In the genomic region with DNA sequence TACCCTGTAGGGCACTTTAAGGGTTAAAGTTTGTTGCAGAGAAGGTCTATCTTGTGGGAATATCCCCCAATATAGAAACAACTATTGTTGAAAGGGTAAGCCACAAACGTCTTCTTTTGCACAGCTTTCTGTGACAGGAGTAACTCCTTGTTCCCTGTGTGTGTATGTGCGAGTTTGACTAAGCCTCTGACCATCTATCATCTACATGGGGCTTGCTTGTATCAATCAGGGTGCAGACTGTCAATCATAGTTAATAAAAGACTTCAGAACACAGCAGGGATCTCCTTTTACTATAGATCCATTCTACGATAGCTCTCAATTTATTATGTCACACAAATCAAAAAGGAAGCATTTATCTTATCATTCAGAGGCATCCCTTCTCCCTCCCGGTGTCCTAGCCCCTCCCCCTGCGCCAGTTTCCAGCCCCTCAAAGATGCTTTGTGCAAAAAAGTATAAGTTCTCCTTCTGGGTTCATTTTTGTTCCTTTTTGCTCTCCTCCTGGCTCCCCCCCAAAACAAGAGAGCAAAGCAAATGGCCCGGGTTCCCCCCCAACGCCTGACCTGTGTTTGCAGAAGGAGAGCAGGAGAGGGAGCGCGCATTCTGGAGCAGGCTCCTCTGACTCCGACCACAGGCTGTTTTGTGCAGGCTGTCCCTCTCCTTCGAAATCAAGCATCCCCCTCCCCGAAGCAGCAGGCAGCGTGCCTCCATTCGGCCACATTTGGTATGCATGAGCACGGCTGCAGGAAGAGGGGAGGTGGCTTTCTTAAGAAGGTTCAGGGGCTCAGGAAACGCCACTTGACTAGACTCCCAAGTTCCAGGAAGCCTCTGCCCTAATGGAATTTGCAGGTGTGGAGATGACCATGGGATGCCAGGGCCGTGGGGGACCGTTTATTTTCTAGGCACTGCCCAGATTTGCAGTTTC, we compare ENCODE assay signal across 8 mouse cellular contexts.
DNase-seq lines count a peak whose midpoint lies in the region; ATAC-seq and TF ChIP-seq lines count a peak whose summit lies in the region.

No protein-coding gene starts in this region.

- DNase-seq in kidney, postnatal 0 days (ENCODE audit: low spot score), result peak; percentile 33
- no peak for DNase-seq in kidney, adult 8-10 months
- peak; percentile 27 for DNase-seq in forebrain, embryonic 10.5 days (ENCODE audit: extremely low spot score, low spot score)
- DNase-seq in neural tube, embryonic 11.5 days (ENCODE audit: low spot score), result peak; percentile 40
- DNase-seq in adipocyte (ENCODE audit: low spot score), result no peak

- H3K27ac ChIP-seq in kidney, postnatal 0 days, result no peak overlapping the region
- peak overlapping the region; percentile 51; the same call in 1 of the 2 replicates for H3K27ac ChIP-seq in forebrain, embryonic 10.5 days
- peak overlapping the region; percentile 81 for H3K27ac ChIP-seq in hindbrain, embryonic 15.5 days (replicated peaks)
- H3K27ac ChIP-seq in neural tube, embryonic 11.5 days (ENCODE audit: low read depth, low read length), result no peak overlapping the region

- H3K4me1 ChIP-seq in kidney, postnatal 0 days (replicated peaks; ENCODE audit: insufficient read depth, low read length), result peaks cover 8% of the 10 kb centered on the region; the same call in 1 of the 2 replicates
- peaks cover 32% of the 10 kb centered on the region for H3K4me1 ChIP-seq in forebrain, embryonic 10.5 days
- H3K4me1 ChIP-seq in hindbrain, embryonic 15.5 days (replicated peaks), result peaks cover 28% of the 10 kb centered on the region
- peaks cover 7% of the 10 kb centered on the region; the same call in 1 of the 2 replicates for H3K4me1 ChIP-seq in neural tube, embryonic 11.5 days (ENCODE audit: control insufficient read depth, insufficient read depth, low read length)

- no peak for ATAC-seq in kidney, postnatal 0 days (replicated peaks; ENCODE audit: low FRiP score, low read depth)
- ATAC-seq in cerebellum, adult (ENCODE audit: insufficient number of reproducible peaks, low FRiP score, low TSS enrichment), result peak; percentile 91
- peak; percentile 73 for ATAC-seq in hindbrain, embryonic 15.5 days (ENCODE audit: low FRiP score, low read depth)
- peak; percentile 49 for ATAC-seq in neural tube, embryonic 11.5 days (ENCODE audit: insufficient read depth, low FRiP score, low TSS enrichment)
- no peak for ATAC-seq in CD4-positive, CD25-positive, alpha-beta regulatory T cell, adult 4 months

- peak overlapping the region; percentile 26 for H3K4me3 ChIP-seq in kidney, postnatal 0 days (replicated peaks; ENCODE audit: low read depth, low read length)
- peak overlapping the region; percentile 53 for H3K4me3 ChIP-seq in forebrain, embryonic 10.5 days
- peak overlapping the region; percentile 65 for H3K4me3 ChIP-seq in hindbrain, embryonic 15.5 days
- peak overlapping the region; percentile 35 for H3K4me3 ChIP-seq in neural tube, embryonic 11.5 days (ENCODE audit: low read depth, low read length)

- TF ChIP-seq CTCF in kidney, postnatal 0 days (IDR thresholded peaks at IDR 0.05; ENCODE audit: low read depth), result 0 out of 2 replicates have a peak, but pooled peaks have one; percentile 8

- WGBS in kidney, postnatal 0 days, result 4% methylated on average over 18 of the region's 18 CpGs
- WGBS in forebrain, embryonic 10.5 days, result 5% methylated on average over 18 of the region's 18 CpGs
- 2% methylated on average over 18 of the region's 18 CpGs for whole genome bisulfite sequencing in hindbrain, embryonic 15.5 days
- 3% methylated on average over 18 of the region's 18 CpGs for WGBS in neural tube, embryonic 11.5 days

- H3K4me2 ChIP-seq in kidney, postnatal 0 days (ENCODE audit: low read length), result peak overlapping the region; percentile 65
- H3K4me2 ChIP-seq in hindbrain, embryonic 15.5 days, result peak overlapping the region; percentile 85
- H3K4me2 ChIP-seq in neural tube, embryonic 11.5 days (ENCODE audit: low read depth), result peak overlapping the region; percentile 66

- no peaks in the 10 kb centered on the region for H3K36me3 ChIP-seq in kidney, postnatal 0 days (ENCODE audit: insufficient read depth, low read length)
- no peaks in the 10 kb centered on the region for H3K36me3 ChIP-seq in forebrain, embryonic 10.5 days (replicated peaks)
- no peaks in the 10 kb centered on the region for H3K36me3 ChIP-seq in hindbrain, embryonic 15.5 days
- no peaks in the 10 kb centered on the region for H3K36me3 ChIP-seq in neural tube, embryonic 11.5 days (ENCODE audit: control insufficient read depth, insufficient read depth, low read length)

- no peaks in the 10 kb centered on the region for H3K27me3 ChIP-seq in kidney, postnatal 0 days (ENCODE audit: insufficient read depth, low read length)
- H3K27me3 ChIP-seq in forebrain, embryonic 10.5 days (ENCODE audit: poor library complexity, severe bottlenecking), result peaks cover 23% of the 10 kb centered on the region
- H3K27me3 ChIP-seq in hindbrain, embryonic 15.5 days, result no peaks in the 10 kb centered on the region
- H3K27me3 ChIP-seq in neural tube, embryonic 11.5 days (ENCODE audit: control insufficient read depth, insufficient read depth, low read length), result no peaks in the 10 kb centered on the region

- H3K9me3 ChIP-seq in kidney, postnatal 0 days (replicated peaks; ENCODE audit: low read length), result no peaks in the 10 kb centered on the region
- no peaks in the 10 kb centered on the region for H3K9me3 ChIP-seq in forebrain, embryonic 10.5 days
- no peaks in the 10 kb centered on the region for H3K9me3 ChIP-seq in hindbrain, embryonic 15.5 days
- no peaks in the 10 kb centered on the region for H3K9me3 ChIP-seq in neural tube, embryonic 11.5 days (ENCODE audit: control insufficient read depth, low read length)

- no peak overlapping the region for H3K9ac ChIP-seq in kidney, postnatal 0 days (ENCODE audit: low read depth, low read length)
- peak overlapping the region; percentile 69 for H3K9ac ChIP-seq in hindbrain, embryonic 15.5 days
- peak overlapping the region; percentile 44 for H3K9ac ChIP-seq in neural tube, embryonic 11.5 days (ENCODE audit: low read length)

Comparison
In these comparisons a context has a peak if more than half of its experiments do, and no peak if none do; other contexts are left out.
1. DNase-seq: peak in kidney, postnatal 0 days (single experiment), forebrain, embryonic 10.5 days (single experiment) and neural tube, embryonic 11.5 days (single experiment); none in kidney, adult 8-10 months (0 of 2) and adipocyte (single experiment).
2. ATAC-seq: peak in cerebellum, adult (single experiment), hindbrain, embryonic 15.5 days (single experiment) and neural tube, embryonic 11.5 days (single experiment); none in kidney, postnatal 0 days (single experiment) and CD4-positive, CD25-positive, alpha-beta regulatory T cell, adult 4 months (single experiment).
3. H3K27ac ChIP-seq: peak in forebrain, embryonic 10.5 days (single experiment) and hindbrain, embryonic 15.5 days (single experiment); none in kidney, postnatal 0 days (single experiment) and neural tube, embryonic 11.5 days (single experiment).
4. Peak in every context shown above with its lines, with median percentiles within 50 percentile points of each other: H3K4me2 ChIP-seq and H3K4me3 ChIP-seq.